Mouse (Mus musculus) forebrain, embryonic 15.5 days (tissue): Measurements from ENCODE around the gene Ugt1a10. TPM values are rescaled to one million over a fixed set of nuclear protein-coding genes. Genes with fewer than 3 reads are reported as not detected.
"Not testable (repeated sequence)": the region's sequence is repeated elsewhere in the genome, so short reads cannot be mapped to it uniquely, and the experiment has no call there.

ENCODE experiments used
- ATAC-seq: fragments of 200-750 bp; cut with Nextera tagmentation; replicated peaks from 2 replicates; pipeline ENCODE4 v1.8.0; 2017; ENCODE audit warnings: mild to moderate bottlenecking, moderate TSS enrichment, moderate library complexity
- H3K27ac ChIP-seq: fragments of 300-500 bp; sonication (generic); replicated peaks from 2 replicates; pipeline ENCODE4 v1.5.1; 2015; ENCODE audit warnings: mild to moderate bottlenecking, inconsistent platforms
- H3K27me3 ChIP-seq: fragments of 300-500 bp; sonication (generic); 2 replicates; pipeline ENCODE4 v1.6.1; 2015; ENCODE audit warnings: inconsistent platforms
- H3K36me3 ChIP-seq: fragments of 300-500 bp; sonication (generic); 2 replicates; pipeline ENCODE4 v1.6.1; 2015; ENCODE audit warnings: mild to moderate bottlenecking, inconsistent platforms
- H3K4me1 ChIP-seq: fragments of 300-500 bp; sonication (generic); 2 replicates; pipeline ENCODE4 v1.6.1; 2015; ENCODE audit warnings: inconsistent platforms
- H3K4me2 ChIP-seq: fragments of 300-500 bp; sonication (generic); replicated peaks from 2 replicates; pipeline ENCODE4 v1.6.1; 2015; ENCODE audit warnings: mild to moderate bottlenecking, inconsistent platforms
- H3K4me3 ChIP-seq: fragments of 300-500 bp; sonication (generic); 2 replicates; pipeline ENCODE4 v1.5.1; 2015; ENCODE audit warnings: mild to moderate bottlenecking, inconsistent platforms
- H3K9ac ChIP-seq: fragments of 300-500 bp; sonication (generic); replicated peaks from 2 replicates; pipeline ENCODE4 v1.6.1; 2015; ENCODE audit warnings: mild to moderate bottlenecking, inconsistent platforms
- H3K9me3 ChIP-seq: fragments of 300-500 bp; sonication (generic); 2 replicates; pipeline ENCODE4 v1.6.1; 2016; ENCODE audit warnings: inconsistent platforms
- WGBS: fragments of 180-500 bp; shearing (Covaris S2); methylation state at CpG from one replicate; pipeline ENCODE4 v1.1.7; 2015; ENCODE audit warnings: mixed read lengths; 5-methylcytosine and 5-hydroxymethylcytosine counted together
- polyA plus RNA-seq: library from polyadenylated mRNA; unstranded; fragments of >200 nt; fragmentation: Nextera tagmentation; extraction: Ambion mirVana; gene quantifications from 2 replicates; pipeline ENCODE4 v1.2.1, GENCODE M21; 2015

Ugt1a10 gene
- polyA plus RNA-seq, 1 experiment from 2014 or later, result not detected

GRCm38 (mm10) chr1:88165711-88166110, 110.5 kb downstream of the Ugt1a10 start, which contains the start of gene Ugt1a5:
Ugt1a5 (plus strand) TSS chr1:88166012.
- ATAC-seq, result no peak
- H3K9me3 ChIP-seq, result no peaks in the 10 kb centered on the region
- no peak within 1 kb of the TSS for H3K4me3 ChIP-seq
- H3K4me1 ChIP-seq, result no peaks in the 10 kb centered on the region
- WGBS, result 84% methylated on average over 5 of the region's 5 CpGs
- no peak within 1 kb of the TSS for H3K27ac ChIP-seq
- H3K27me3 ChIP-seq, result no peaks in the 10 kb centered on the region
- no peak within 1 kb of the TSS for H3K9ac ChIP-seq
- no peaks in the 10 kb centered on the region for H3K36me3 ChIP-seq
- no peak within 1 kb of the TSS for H3K4me2 ChIP-seq

- ATAC-seq, H3K27me3 ChIP-seq, H3K4me1 ChIP-seq, H3K27ac ChIP-seq, H3K4me3 ChIP-seq, H3K4me2 ChIP-seq, H3K9ac ChIP-seq, H3K9me3 ChIP-seq, H3K36me3 ChIP-seq: not testable (repeated sequence)
- 96% methylated on average over 6 of the region's 7 CpGs for whole genome bisulfite sequencing
These were observed 117.0 kb downstream of the Ugt1a10 start for GRCm38 (mm10) chr1:88172190-88172589.

DNA sequence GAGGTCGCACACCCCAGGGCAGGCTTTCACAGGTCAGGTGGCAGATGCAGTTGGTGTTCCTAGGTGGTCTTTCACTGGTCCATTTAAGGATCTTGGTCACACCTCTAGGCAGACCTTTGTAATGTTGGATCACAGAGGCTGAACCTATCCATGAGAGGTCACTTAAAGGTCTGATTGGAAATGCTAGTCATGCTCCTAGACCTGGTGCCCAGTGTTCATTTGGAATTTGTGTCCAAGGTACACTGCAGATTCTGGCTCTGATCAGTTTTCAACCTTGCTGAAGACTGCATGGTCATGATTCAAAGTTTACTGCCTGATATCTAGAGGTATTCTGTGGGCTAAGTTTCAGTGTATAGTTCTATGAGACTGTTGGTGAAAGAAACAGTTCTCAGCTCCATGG, 124.5 kb downstream of the Ugt1a10 start:
- Histone ChIP-seq H3K36me3 (no peaks in the 10 kb centered on the region), H3K4me3 (no peak overlapping the region), H3K27ac (no peak overlapping the region), H3K9ac (no peak overlapping the region), H3K9me3 (0 out of 2 replicates have a peak, but pooled peaks cover 5% of the 10 kb centered on the region), H3K4me2 (no peak overlapping the region), H3K4me1 (no peaks in the 10 kb centered on the region), H3K27me3 (no peaks in the 10 kb centered on the region)
- no peak for ATAC-seq
- WGBS, result 92% methylated on average over 1 of the region's 1 CpGs

DNA sequence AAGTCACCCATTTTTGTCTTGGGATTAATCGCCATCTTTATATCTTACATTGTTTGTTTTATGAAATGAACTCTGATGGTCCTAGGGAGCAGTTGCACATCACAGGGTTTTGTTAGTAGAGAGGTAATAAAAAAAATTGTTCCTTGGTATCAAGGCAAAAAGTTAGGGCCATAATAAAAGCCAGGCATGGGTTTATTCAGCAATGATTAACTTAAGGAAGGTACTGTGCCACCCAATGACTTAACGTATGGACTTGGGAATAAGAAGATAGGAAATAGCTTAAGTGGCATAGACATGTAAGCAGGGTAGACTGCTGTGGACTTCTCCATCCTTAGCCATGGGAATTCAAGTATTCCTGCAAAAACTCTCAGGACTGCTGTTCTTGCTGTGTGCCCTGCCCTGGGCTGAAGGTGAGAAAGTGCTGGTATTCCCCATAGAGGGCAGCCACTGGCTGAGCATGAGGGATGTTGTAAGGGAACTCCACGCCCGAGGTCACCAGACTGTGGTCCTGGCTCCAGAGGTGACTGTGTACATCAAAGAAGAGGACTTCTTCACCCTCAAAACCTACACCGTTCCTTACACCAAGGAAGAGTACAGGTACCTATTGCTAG, 131.2 kb downstream of the Ugt1a10 start:
- H3K4me3 ChIP-seq, result no peak overlapping the region
- no peaks in the 10 kb centered on the region for H3K9me3 ChIP-seq
- H3K9ac ChIP-seq, result no peak overlapping the region
- no peak for ATAC-seq
- H3K4me1 ChIP-seq, result no peaks in the 10 kb centered on the region
- no peaks in the 10 kb centered on the region for H3K36me3 ChIP-seq
- WGBS, result 89% methylated on average over 5 of the region's 5 CpGs
- no peaks in the 10 kb centered on the region for H3K27me3 ChIP-seq
- no peak overlapping the region for H3K27ac ChIP-seq
- no peak overlapping the region for H3K4me2 ChIP-seq

- Histone ChIP-seq H3K27ac (no peak overlapping the region), H3K4me3 (no peak overlapping the region), H3K27me3 (no peaks in the 10 kb centered on the region), H3K9ac (no peak overlapping the region), H3K4me2 (no peak overlapping the region), H3K4me1 (no peaks in the 10 kb centered on the region), H3K9me3 (no peaks in the 10 kb centered on the region), H3K36me3 (no peaks in the 10 kb centered on the region)
- 74% methylated on average over 3 of the region's 3 CpGs for WGBS
- ATAC-seq, result no peak
These were observed 136.9 kb downstream of the Ugt1a10 start for GRCm38 (mm10) chr1:88192136-88192535.

DNA sequence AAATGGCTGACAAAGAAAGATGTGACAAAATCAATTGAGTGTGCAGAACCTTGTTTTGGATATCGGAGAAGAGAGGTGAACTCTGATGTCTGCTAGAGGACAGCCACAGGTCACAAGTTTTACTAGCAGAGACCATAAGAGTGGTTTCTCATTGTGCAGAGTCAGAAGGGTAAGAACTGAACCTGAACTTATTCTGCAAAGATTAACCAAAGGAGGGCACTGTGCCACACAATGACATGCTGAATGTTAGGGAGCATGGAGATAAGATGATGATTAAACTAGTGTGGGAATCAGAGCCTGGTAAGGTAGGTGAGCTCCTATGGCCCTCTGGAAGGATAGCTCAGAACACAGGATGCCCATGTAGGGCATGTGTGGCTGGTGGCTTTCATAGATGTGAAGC, 140.5 kb downstream of the Ugt1a10 start:
- no peak overlapping the region for H3K4me2 ChIP-seq
- H3K27ac ChIP-seq, result no peak overlapping the region
- H3K4me3 ChIP-seq, result no peak overlapping the region
- no peak overlapping the region for H3K9ac ChIP-seq
- H3K36me3 ChIP-seq, result no peaks in the 10 kb centered on the region
- no peaks in the 10 kb centered on the region for H3K9me3 ChIP-seq
- 94% methylated on average over 1 of the region's 1 CpGs for WGBS
- H3K4me1 ChIP-seq, result no peaks in the 10 kb centered on the region
- no peak for ATAC-seq
- no peaks in the 10 kb centered on the region for H3K27me3 ChIP-seq

GRCm38 (mm10) chr1:88197443-88197842, 142.3 kb downstream of the Ugt1a10 start:
- Histone ChIP-seq H3K4me3 (no peak overlapping the region), H3K27ac (no peak overlapping the region), H3K9ac (no peak overlapping the region), H3K27me3 (no peaks in the 10 kb centered on the region), H3K9me3 (no peaks in the 10 kb centered on the region), H3K4me1 (no peaks in the 10 kb centered on the region), H3K36me3 (no peaks in the 10 kb centered on the region), H3K4me2 (no peak overlapping the region)
- ATAC-seq, result no peak
- 76% methylated on average over 3 of the region's 3 CpGs for WGBS

DNA sequence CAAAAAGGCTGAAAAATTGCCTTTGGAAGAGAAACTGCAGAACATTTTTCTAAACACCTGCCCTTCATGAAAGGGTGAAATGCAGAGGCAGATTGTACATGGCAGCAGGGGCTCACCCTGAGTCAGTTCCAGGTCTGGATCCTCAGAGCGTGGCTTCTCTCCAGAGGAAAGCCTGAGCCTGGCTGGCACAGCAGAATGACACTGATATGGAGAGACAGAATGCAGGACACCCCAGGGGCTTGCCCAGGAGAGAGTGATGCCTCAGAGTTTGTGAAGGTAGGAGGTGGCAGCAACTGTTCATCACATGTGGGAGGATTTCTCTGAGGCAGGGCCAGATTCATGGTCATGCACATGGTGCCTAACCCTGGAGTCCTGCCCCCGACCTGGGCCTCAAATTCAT, 144.8 kb downstream of the Ugt1a10 start:
- Histone ChIP-seq H3K4me3 (no peak overlapping the region), H3K27me3 (no peaks in the 10 kb centered on the region), H3K9ac (no peak overlapping the region), H3K4me1 (peaks cover 1% of the 10 kb centered on the region; the same call in 1 of the 2 replicates), H3K9me3 (no peaks in the 10 kb centered on the region), H3K36me3 (0 out of 2 replicates have a peak, but pooled peaks cover 3% of the 10 kb centered on the region), H3K4me2 (no peak overlapping the region), H3K27ac (no peak overlapping the region)
- ATAC-seq, result no peak
- 81% methylated on average over 2 of the region's 2 CpGs for WGBS

DNA sequence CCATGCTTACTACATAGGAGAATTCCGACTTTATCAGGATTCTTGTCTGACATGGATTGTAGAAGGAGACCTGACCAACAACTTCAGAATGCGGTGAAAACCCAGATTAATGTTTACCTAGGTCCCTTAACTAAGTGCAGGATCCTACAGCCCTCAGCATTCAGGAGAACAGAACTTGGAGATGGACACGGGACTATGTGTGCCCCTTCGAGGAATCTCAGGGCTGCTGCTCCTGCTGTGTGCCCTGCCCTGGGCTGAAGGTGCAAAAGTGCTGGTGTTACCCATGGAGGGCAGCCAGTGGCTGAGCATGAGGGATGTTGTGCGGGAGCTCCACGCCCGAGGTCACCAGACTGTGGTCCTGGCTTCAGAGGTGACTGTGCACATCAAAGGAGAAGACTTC, 145.3 kb downstream of the Ugt1a10 start, which contains the start of gene Ugt1a2:
Gene Ugt1a2 (plus strand): TSS at position 146 of the 400 bp plus-strand sequence.
- WGBS, result 84% methylated on average over 7 of the region's 7 CpGs
- Histone ChIP-seq H3K36me3 (0 out of 2 replicates have a peak, but pooled peaks cover 3% of the 10 kb centered on the region), H3K4me3 (no peak within 1 kb of the TSS), H3K9ac (no peak within 1 kb of the TSS), H3K4me2 (no peak within 1 kb of the TSS), H3K27me3 (no peaks in the 10 kb centered on the region), H3K27ac (no peak within 1 kb of the TSS), H3K9me3 (no peaks in the 10 kb centered on the region), H3K4me1 (peaks cover 6% of the 10 kb centered on the region; the same call in 1 of the 2 replicates)
- ATAC-seq, result no peak

DNA sequence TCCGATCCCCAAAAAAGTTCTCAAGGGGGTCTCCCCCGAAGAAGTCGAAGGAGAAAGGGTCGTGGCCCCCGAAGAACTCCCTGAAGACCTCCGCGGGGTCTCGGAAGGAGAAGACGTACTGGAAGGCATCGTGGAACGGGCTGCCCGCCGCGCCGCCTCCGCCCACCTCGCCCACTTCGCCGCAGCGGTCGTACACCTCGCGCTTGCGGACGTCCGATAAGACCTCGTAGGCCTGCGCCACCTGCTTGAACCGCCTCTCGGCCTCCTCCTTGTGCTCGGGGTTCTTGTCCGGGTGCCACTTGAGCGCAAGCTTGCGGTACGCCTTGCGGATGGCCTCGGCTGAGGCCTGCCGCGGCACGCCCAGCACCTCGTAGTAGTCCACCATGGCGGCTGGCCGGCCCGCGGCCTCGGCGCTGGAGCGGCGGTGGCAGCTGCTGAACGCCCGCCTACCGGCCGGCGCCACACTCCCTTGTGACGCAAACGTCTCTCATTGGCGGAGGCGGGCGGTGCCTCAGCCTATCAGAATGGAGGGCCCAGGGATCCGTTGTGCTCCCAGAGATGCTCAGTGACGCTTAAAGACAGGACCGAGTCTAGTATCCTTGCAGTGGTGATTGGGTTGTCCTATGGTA, 150.2 kb downstream of the Ugt1a10 start, which contains the start of gene Dnajb3:
Gene Dnajb3 (minus strand): TSS at position 489 of the 629 bp plus-strand sequence.
- Histone ChIP-seq H3K27me3 (no peaks in the 10 kb centered on the region), H3K9me3 (no peaks in the 10 kb centered on the region), H3K4me1 (peaks cover 10% of the 10 kb centered on the region), H3K36me3 (0 out of 2 replicates have a peak, but pooled peaks cover 3% of the 10 kb centered on the region), H3K4me2 (peak within 1 kb of the TSS; percentile 92), H3K9ac (peak within 1 kb of the TSS; percentile 64), H3K27ac (peak within 1 kb of the TSS; percentile 58; the same call in 1 of the 2 replicates), H3K4me3 (peak within 1 kb of the TSS; percentile 66)
- peak; percentile 100 for ATAC-seq
- 5% methylated on average over 59 of the region's 62 CpGs for WGBS

DNA sequence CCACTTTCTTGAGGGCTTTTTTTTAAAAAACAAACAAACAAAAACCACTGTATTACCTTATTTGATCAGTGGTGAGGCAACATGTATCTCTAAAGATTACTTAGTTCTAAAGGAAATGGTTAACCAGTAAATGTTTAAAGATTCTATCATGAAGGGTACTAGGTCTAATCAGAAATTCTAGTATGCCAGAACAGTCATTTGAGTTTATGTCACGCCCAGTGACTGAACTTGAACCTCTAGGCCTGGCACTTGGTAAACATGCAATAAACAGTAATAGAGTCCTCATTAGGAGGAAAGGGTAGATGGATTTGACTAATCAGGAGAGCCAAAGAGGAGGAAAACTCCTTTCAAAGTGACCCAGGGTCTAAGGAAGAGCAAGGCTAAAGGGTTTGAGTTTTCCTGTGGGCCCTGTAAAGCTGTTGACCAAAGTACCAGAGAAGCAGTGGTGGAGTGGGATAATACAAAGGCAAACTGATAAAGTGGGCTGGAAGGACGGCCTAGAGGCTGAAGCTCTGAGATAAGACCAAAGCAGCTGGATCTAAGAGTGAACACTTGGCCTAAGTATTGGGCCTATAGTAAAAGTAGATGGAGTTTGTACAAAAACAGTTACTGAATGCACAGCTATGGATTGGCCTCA, 151.8 kb downstream of the Ugt1a10 start:
- Histone ChIP-seq H3K4me2 (no peak overlapping the region), H3K27me3 (no peaks in the 10 kb centered on the region), H3K4me3 (no peak overlapping the region), H3K9ac (no peak overlapping the region), H3K4me1 (peaks cover 10% of the 10 kb centered on the region), H3K9me3 (peaks cover 7% of the 10 kb centered on the region), H3K36me3 (0 out of 2 replicates have a peak, but pooled peaks cover 3% of the 10 kb centered on the region), H3K27ac (no peak overlapping the region)
- no peak for ATAC-seq
- WGBS, result 80% methylated on average over 2 of the region's 2 CpGs

- H3K9me3 ChIP-seq, result peaks cover 51% of the 10 kb centered on the region
- H3K4me2 ChIP-seq, result no peak within 1 kb of the TSS
- no peaks in the 10 kb centered on the region for H3K36me3 ChIP-seq
- no peaks in the 10 kb centered on the region for H3K27me3 ChIP-seq
- H3K4me3 ChIP-seq, result no peak within 1 kb of the TSS
- no peaks in the 10 kb centered on the region for H3K4me1 ChIP-seq
- H3K9ac ChIP-seq, result no peak within 1 kb of the TSS
- ATAC-seq, result no peak
- H3K27ac ChIP-seq, result no peak within 1 kb of the TSS
- 70% methylated on average over 8 of the region's 8 CpGs for WGBS
These were observed 156.6 kb downstream of the Ugt1a10 start, which contains the start of gene Ugt1a1 for GRCm38 (mm10) chr1:88211812-88212211. Ugt1a1 (plus strand) TSS chr1:88211959.
